Mouse (Mus musculus) olfactory bulb, adult 2 months (tissue): ENCODE results near the gene Llgl2.

Experiments used
- CTCF ChIP-seq: fragments of 200-500 bp; IDR thresholded peaks from 2 replicates; pipeline ENCODE4 v1.5.1; 2012; ENCODE audit warnings: low read depth, mild to moderate bottlenecking, low read length, moderate library complexity; ENCODE audit not compliant: insufficient read depth
- POLR2A ChIP-seq: fragments of 200-500 bp; IDR thresholded peaks from 2 replicates; pipeline ENCODE4 v1.6.1; 2012; ENCODE audit warnings: mild to moderate bottlenecking, low read depth, low read length, moderate library complexity; ENCODE audit not compliant: insufficient read depth

DNA sequence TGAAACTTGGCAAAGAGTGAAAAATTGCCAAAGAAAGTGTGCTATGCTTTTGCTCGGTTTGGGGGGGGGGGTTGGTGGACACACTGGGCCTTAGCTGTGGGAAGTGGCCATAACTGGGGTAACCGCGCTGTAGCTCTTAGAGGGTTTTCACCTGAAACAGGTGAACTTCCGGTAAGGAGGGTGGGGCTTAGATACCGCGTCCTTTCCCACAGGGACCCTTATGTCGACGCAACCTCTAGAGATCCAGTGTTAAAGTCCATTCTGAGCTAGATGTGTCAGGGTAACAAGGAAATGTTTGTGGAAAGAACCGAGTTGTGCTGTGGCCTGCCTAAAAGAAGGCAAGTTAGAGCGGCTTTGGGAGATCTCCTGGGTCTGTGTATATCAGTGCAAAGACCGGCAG is 964 bp downstream of the Llgl2 start:
- no peak for TF ChIP-seq POLR2A
- TF ChIP-seq CTCF: no peak
